ENCODE assay signal across 7 mouse cellular contexts in genomic region chr3:89774236-89774960, GRCm38 (mm10). TPM values are rescaled to one million over a fixed set of nuclear protein-coding genes. Genes with fewer than 3 reads are reported as not detected.
A peak's percentile ranks its signal among the peaks of the same experiment; 100 is the strongest.
DNase-seq lines count a peak whose midpoint lies in the region; ATAC-seq and TF ChIP-seq lines count a peak whose summit lies in the region.

No protein-coding gene starts in this region.

- peak overlapping the region; percentile 92 for H3K4me2 ChIP-seq in forebrain, embryonic 13.5 days
- peak overlapping the region; percentile 63 for H3K4me2 ChIP-seq in limb, embryonic 11.5 days (ENCODE audit: low read depth, severe bottlenecking)

- H3K4me3 ChIP-seq in thymus, adult 2 months (ENCODE audit: control insufficient read depth, insufficient read depth, low read length): peak overlapping the region; percentile 98
- H3K4me3 ChIP-seq in forebrain, embryonic 13.5 days: peak overlapping the region; percentile 99
- H3K4me3 ChIP-seq in limb, embryonic 11.5 days (ENCODE audit: low read depth, low read length): peak overlapping the region; percentile 93

- H3K27ac ChIP-seq in thymus, adult 2 months (ENCODE audit: control insufficient read depth, insufficient read depth, low read length): peak overlapping the region; percentile 26; the same call in 1 of the 2 replicates
- 0 out of 2 replicates have a peak overlapping the region, but pooled peaks have one; percentile 96 for H3K27ac ChIP-seq in forebrain, embryonic 13.5 days
- no peak overlapping the region for H3K27ac ChIP-seq in limb, embryonic 11.5 days (replicated peaks; ENCODE audit: low read depth, low read length)

- 12% methylated on average over 15 of the region's 15 CpGs for WGBS in thymus, adult 2 months
- WGBS in forebrain, embryonic 13.5 days: 53% methylated on average over 15 of the region's 15 CpGs
- 50% methylated on average over 15 of the region's 15 CpGs for WGBS in limb, embryonic 11.5 days

- peaks cover 19% of the 10 kb centered on the region for H3K4me1 ChIP-seq in thymus, adult 2 months (replicated peaks; ENCODE audit: control insufficient read depth, insufficient read depth, low read length)
- peaks cover 41% of the 10 kb centered on the region for H3K4me1 ChIP-seq in forebrain, embryonic 13.5 days
- peaks cover 15% of the 10 kb centered on the region for H3K4me1 ChIP-seq in limb, embryonic 11.5 days (ENCODE audit: control insufficient read depth, insufficient read depth, low read length)

- H3K9me3 ChIP-seq in forebrain, embryonic 13.5 days (replicated peaks): no peaks in the 10 kb centered on the region
- H3K9me3 ChIP-seq in limb, embryonic 11.5 days (ENCODE audit: control insufficient read depth, low read length): no peaks in the 10 kb centered on the region

- DNase-seq in thymus, adult 2 months: peak; percentile 25
- no peak for DNase-seq in thymus, postnatal 10 days (ENCODE audit: low spot score in 2 of 2)
- no peak for DNase-seq in limb, embryonic 11.5 days (ENCODE audit: low spot score)
- DNase-seq in natural killer cell, adult 2 months (ENCODE audit: low spot score in 2 of 2): peak; percentile 14 to 17
- DNase-seq in layer of hippocampus, postnatal 36 days: no peak
- no peak for DNase-seq in left cerebral cortex, postnatal 4 days

- TF ChIP-seq POLR2A in thymus, adult 2 months (IDR thresholded peaks at IDR 0.05; ENCODE audit: control insufficient read depth, extremely low read depth, insufficient read depth, low read length, poor library complexity): no peak

- intact Hi-C loops in left cerebral cortex, postnatal 4 days (cut with DNase I): no loop called here

- peaks cover 34% of the 10 kb centered on the region for H3K36me3 ChIP-seq in thymus, adult 2 months (ENCODE audit: control insufficient read depth, insufficient read depth, low read length)
- H3K36me3 ChIP-seq in forebrain, embryonic 13.5 days (ENCODE audit: poor library complexity, severe bottlenecking): peaks cover 44% of the 10 kb centered on the region
- H3K36me3 ChIP-seq in limb, embryonic 11.5 days (ENCODE audit: control insufficient read depth, insufficient read depth, low read length): peaks cover 18% of the 10 kb centered on the region

- no peak for ATAC-seq in forebrain, embryonic 13.5 days
- ATAC-seq in limb, embryonic 11.5 days (ENCODE audit: insufficient number of reproducible peaks, low FRiP score, low TSS enrichment, low read depth): no peak

- H3K9ac ChIP-seq in forebrain, embryonic 13.5 days: peak overlapping the region; percentile 99
- peak overlapping the region; percentile 98 for H3K9ac ChIP-seq in limb, embryonic 11.5 days (ENCODE audit: low read length)

- no peaks in the 10 kb centered on the region for H3K27me3 ChIP-seq in thymus, adult 2 months (ENCODE audit: control insufficient read depth, insufficient read depth, low read length)
- H3K27me3 ChIP-seq in forebrain, embryonic 13.5 days: no peaks in the 10 kb centered on the region
- no peaks in the 10 kb centered on the region for H3K27me3 ChIP-seq in limb, embryonic 11.5 days (ENCODE audit: control insufficient read depth, insufficient read depth, low read length)

- TF ChIP-seq CTCF in thymus, adult 2 months (IDR thresholded peaks at IDR 0.05; ENCODE audit: borderline replicate concordance, control insufficient read depth, extremely low read depth, insufficient read depth, low read length, poor library complexity): no peak

RNA-seq across cellular contexts. Expression of gene Ube2q1, which starts 1.0 kb away (rescaled TPM):
- 47.8 and 49.1 TPM in 2 replicates for polyA plus RNA-seq in thymus, adult 2 months (2012; rRNA removed)
- 14.1 and 15.4 TPM in 2 replicates for polyA plus RNA-seq in forebrain, embryonic 13.5 days (2015; fragmentation: Nextera tagmentation; extraction: Ambion mirVana)
- polyA plus RNA-seq in limb, embryonic 11.5 days (2014; fragmentation: Nextera tagmentation; extraction: Ambion mirVana): 23.5 and 24.5 TPM in 2 replicates
- total RNA-seq in layer of hippocampus, postnatal 36 days (2021): 10 to 100 TPM; 92.1 to 96.4 TPM
- total RNA-seq in left cerebral cortex, postnatal 4 days (2021): 10 to 100 TPM; 74.5 to 79.3 TPM

RNA-seq across cellular contexts. Expression of gene Chrnb2, which starts 10.0 kb away (rescaled TPM):
- polyA plus RNA-seq in thymus, adult 2 months (2012; rRNA removed): 2.8 and 2.9 TPM in 2 replicates
- polyA plus RNA-seq in forebrain, embryonic 13.5 days (2015; fragmentation: Nextera tagmentation; extraction: Ambion mirVana): 18.6 and 20.6 TPM in 2 replicates
- 0.23 and 0.77 TPM in 2 replicates for polyA plus RNA-seq in limb, embryonic 11.5 days (2014; fragmentation: Nextera tagmentation; extraction: Ambion mirVana)
- 10 to 100 TPM; 29.6 to 30.2 TPM for total RNA-seq in layer of hippocampus, postnatal 36 days (2021)
- 10 to 100 TPM; 28.4 to 29.2 TPM for total RNA-seq in left cerebral cortex, postnatal 4 days (2021)

RNA-seq across cellular contexts. Expression of gene She, which starts 56.8 kb away (rescaled TPM):
- 0.43 and 0.69 TPM in 2 replicates for polyA plus RNA-seq in thymus, adult 2 months (2012; rRNA removed)
- polyA plus RNA-seq in forebrain, embryonic 13.5 days (2015; fragmentation: Nextera tagmentation; extraction: Ambion mirVana): 1.2 TPM in 2 replicates
- 3.1 and 3.4 TPM in 2 replicates for polyA plus RNA-seq in limb, embryonic 11.5 days (2014; fragmentation: Nextera tagmentation; extraction: Ambion mirVana)
- total RNA-seq in layer of hippocampus, postnatal 36 days (2021): 1 to 10 TPM; 2.4 to 2.9 TPM
- total RNA-seq in left cerebral cortex, postnatal 4 days (2021): 1 to 10 TPM; 3.0 to 3.4 TPM

RNA-seq across cellular contexts. Expression of gene Adar, which starts 59.6 kb away (rescaled TPM):
- polyA plus RNA-seq in thymus, adult 2 months (2012; rRNA removed): 70.8 and 71.1 TPM in 2 replicates
- polyA plus RNA-seq in forebrain, embryonic 13.5 days (2015; fragmentation: Nextera tagmentation; extraction: Ambion mirVana): 15.6 and 19.0 TPM in 2 replicates
- polyA plus RNA-seq in limb, embryonic 11.5 days (2014; fragmentation: Nextera tagmentation; extraction: Ambion mirVana): 15.8 and 18.6 TPM in 2 replicates
- 100 to 1,000 TPM; 119 to 122 TPM for total RNA-seq in layer of hippocampus, postnatal 36 days (2021)
- total RNA-seq in left cerebral cortex, postnatal 4 days (2021): 100 to 1,000 TPM; 102 to 106 TPM

Comparison
In these comparisons a context has a peak if more than half of its experiments do, and no peak if none do; other contexts are left out.
1. DNase-seq: peak in thymus, adult 2 months (single experiment) and natural killer cell, adult 2 months (2 of 2); none in thymus, postnatal 10 days (0 of 2), limb, embryonic 11.5 days (single experiment), layer of hippocampus, postnatal 36 days (0 of 2) and left cerebral cortex, postnatal 4 days (single experiment).
2. Peak in every context shown above with its lines, with median percentiles within 50 percentile points of each other: H3K4me3 ChIP-seq.